13 mouse cellular contexts compared by ENCODE assay signal in the genomic region with DNA sequence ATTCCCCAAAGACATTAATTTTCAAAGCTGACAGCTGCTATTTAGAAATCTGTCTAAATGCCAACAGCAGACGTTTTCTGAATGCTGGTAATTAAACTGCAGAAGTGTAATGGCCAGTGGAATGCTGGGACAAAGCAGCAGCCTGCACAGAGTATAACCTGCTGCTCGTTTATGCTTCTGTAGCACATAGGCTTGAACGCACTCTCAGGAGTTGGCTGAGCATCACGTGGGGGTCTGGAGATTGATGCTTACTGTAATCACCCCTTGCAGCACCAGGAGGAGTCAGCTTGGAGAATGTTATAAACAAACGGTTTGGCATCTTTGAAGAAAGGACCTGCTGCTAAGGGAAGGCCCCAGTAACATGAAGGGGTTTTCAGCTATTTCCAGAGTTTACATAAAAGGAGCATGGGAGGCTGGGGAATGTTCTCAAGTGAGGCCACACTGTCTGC.
DNase-seq lines count a peak whose midpoint lies in the region; ATAC-seq and TF ChIP-seq lines count a peak whose summit lies in the region.
"Had no signal": no experiment of that assay in that cellular context is flagged by ENCODE, and none has a peak within 500 bp of the region (broad histone marks: within the 10 kb centered on the region; RNA-seq: fewer than 3 reads in every experiment).

No protein-coding gene starts in this region.

- H3K9me3 ChIP-seq in lung, embryonic 15.5 days = no peaks in the 10 kb centered on the region
- H3K9me3 ChIP-seq in hindbrain, postnatal 0 days (ENCODE audit: low read length) = no peaks in the 10 kb centered on the region
- H3K9me3 ChIP-seq in midbrain, embryonic 12.5 days = no peaks in the 10 kb centered on the region
- no peaks in the 10 kb centered on the region for H3K9me3 ChIP-seq in stomach, embryonic 15.5 days
- H3K9me3 ChIP-seq: embryonic facial prominence, embryonic 15.5 days had no signal

- H3K27ac ChIP-seq in lung, embryonic 15.5 days = no peak overlapping the region
- H3K27ac ChIP-seq in hindbrain, postnatal 0 days = peak overlapping the region; percentile 48; the same call in 1 of the 2 replicates
- H3K27ac ChIP-seq in midbrain, embryonic 12.5 days (replicated peaks) = no peak overlapping the region
- no peak overlapping the region; the same call in 1 of the 2 replicates for H3K27ac ChIP-seq in stomach, embryonic 15.5 days
- H3K27ac ChIP-seq: embryonic facial prominence, embryonic 15.5 days; left cerebral cortex, adult 2 months had no signal

- TF ChIP-seq CTCF in hindbrain, postnatal 0 days (IDR thresholded peaks at IDR 0.05; ENCODE audit: low read depth) = no peak

- H3K4me3 ChIP-seq in lung, embryonic 15.5 days = no peak overlapping the region
- H3K4me3 ChIP-seq in hindbrain, postnatal 0 days (ENCODE audit: low read length) = no peak overlapping the region
- H3K4me3 ChIP-seq in midbrain, embryonic 12.5 days = no peak overlapping the region
- no peak overlapping the region for H3K4me3 ChIP-seq in stomach, embryonic 15.5 days (replicated peaks)
- H3K4me3 ChIP-seq: embryonic facial prominence, embryonic 15.5 days; left cerebral cortex, adult 2 months had no signal

- ATAC-seq in lung, embryonic 15.5 days (ENCODE audit: borderline replicate concordance, extremely low read depth, low FRiP score, low TSS enrichment) = peak; percentile 57; the same call in 1 of the 2 replicates
- peak; percentile 86 for ATAC-seq in hindbrain, postnatal 0 days
- peak; percentile 79 for ATAC-seq in midbrain, embryonic 12.5 days (ENCODE audit: low FRiP score, low read depth)
- peak; percentile 77; the same call in 1 of the 2 replicates for ATAC-seq in stomach, embryonic 15.5 days (ENCODE audit: insufficient read depth, low FRiP score, low read depth)
- ATAC-seq in activated CD4-positive, CD25-positive, alpha-beta regulatory T cell, adult 4 months = no peak

- no peaks in the 10 kb centered on the region for H3K27me3 ChIP-seq in lung, embryonic 15.5 days
- H3K27me3 ChIP-seq in hindbrain, postnatal 0 days (ENCODE audit: insufficient read depth, low read length) = no peaks in the 10 kb centered on the region
- no peaks in the 10 kb centered on the region; the same call in 1 of the 2 replicates for H3K27me3 ChIP-seq in midbrain, embryonic 12.5 days
- no peaks in the 10 kb centered on the region for H3K27me3 ChIP-seq in stomach, embryonic 15.5 days (replicated peaks)
- H3K27me3 ChIP-seq: CH12.LX; embryonic facial prominence, embryonic 15.5 days had no signal

- no peak overlapping the region for H3K9ac ChIP-seq in lung, embryonic 15.5 days
- no peak overlapping the region for H3K9ac ChIP-seq in hindbrain, postnatal 0 days (replicated peaks; ENCODE audit: low read length)
- H3K9ac ChIP-seq in midbrain, embryonic 12.5 days (replicated peaks) = no peak overlapping the region
- no peak overlapping the region for H3K9ac ChIP-seq in stomach, embryonic 15.5 days
- H3K9ac ChIP-seq: embryonic facial prominence, embryonic 15.5 days had no signal

- intact Hi-C loops in left cerebral cortex, postnatal 36 days (cut with DNase I) = no loop called here

- WGBS in lung, embryonic 15.5 days = 17% methylated on average over 5 of the region's 5 CpGs
- WGBS in hindbrain, postnatal 0 days = 14% methylated on average over 5 of the region's 5 CpGs
- 49% methylated on average over 5 of the region's 5 CpGs for WGBS in midbrain, embryonic 12.5 days
- 28% methylated on average over 5 of the region's 5 CpGs for WGBS in stomach, embryonic 15.5 days

- no peak for DNase-seq in lung, postnatal 4 days
- DNase-seq in hindbrain, postnatal 0 days (ENCODE audit: low spot score) = peak; percentile 63
- DNase-seq in left cerebral cortex, postnatal 36 days (ENCODE audit: low spot score in 2 of 2) = no peak
- no peak for DNase-seq in adrenal gland, adult 8-10 months
- DNase-seq: cerebellum, postnatal 14 days; thymus, postnatal 25 days had no signal

- no peak overlapping the region for H3K4me2 ChIP-seq in lung, embryonic 15.5 days
- no peak overlapping the region for H3K4me2 ChIP-seq in hindbrain, postnatal 0 days (ENCODE audit: low read depth, low read length)
- no peak overlapping the region for H3K4me2 ChIP-seq in midbrain, embryonic 12.5 days (replicated peaks)
- H3K4me2 ChIP-seq in stomach, embryonic 15.5 days = no peak overlapping the region
- H3K4me2 ChIP-seq: embryonic facial prominence, embryonic 15.5 days had no signal

- peaks cover 26% of the 10 kb centered on the region for H3K4me1 ChIP-seq in lung, embryonic 15.5 days
- H3K4me1 ChIP-seq in hindbrain, postnatal 0 days (ENCODE audit: insufficient read depth, low read length) = no peaks in the 10 kb centered on the region
- H3K4me1 ChIP-seq in midbrain, embryonic 12.5 days = peaks cover 10% of the 10 kb centered on the region; the same call in 1 of the 2 replicates
- no peaks in the 10 kb centered on the region for H3K4me1 ChIP-seq in stomach, embryonic 15.5 days
- H3K4me1 ChIP-seq: embryonic facial prominence, embryonic 15.5 days had no signal

- no peaks in the 10 kb centered on the region for H3K36me3 ChIP-seq in lung, embryonic 15.5 days
- peaks cover 6% of the 10 kb centered on the region; the same call in 1 of the 2 replicates for H3K36me3 ChIP-seq in hindbrain, postnatal 0 days (ENCODE audit: insufficient read depth, low read length)
- no peaks in the 10 kb centered on the region for H3K36me3 ChIP-seq in midbrain, embryonic 12.5 days
- H3K36me3 ChIP-seq in stomach, embryonic 15.5 days = 0 out of 2 replicates have a peak, but pooled peaks cover 3% of the 10 kb centered on the region
